8 mouse cellular contexts compared by ENCODE assay signal in the genomic region with DNA sequence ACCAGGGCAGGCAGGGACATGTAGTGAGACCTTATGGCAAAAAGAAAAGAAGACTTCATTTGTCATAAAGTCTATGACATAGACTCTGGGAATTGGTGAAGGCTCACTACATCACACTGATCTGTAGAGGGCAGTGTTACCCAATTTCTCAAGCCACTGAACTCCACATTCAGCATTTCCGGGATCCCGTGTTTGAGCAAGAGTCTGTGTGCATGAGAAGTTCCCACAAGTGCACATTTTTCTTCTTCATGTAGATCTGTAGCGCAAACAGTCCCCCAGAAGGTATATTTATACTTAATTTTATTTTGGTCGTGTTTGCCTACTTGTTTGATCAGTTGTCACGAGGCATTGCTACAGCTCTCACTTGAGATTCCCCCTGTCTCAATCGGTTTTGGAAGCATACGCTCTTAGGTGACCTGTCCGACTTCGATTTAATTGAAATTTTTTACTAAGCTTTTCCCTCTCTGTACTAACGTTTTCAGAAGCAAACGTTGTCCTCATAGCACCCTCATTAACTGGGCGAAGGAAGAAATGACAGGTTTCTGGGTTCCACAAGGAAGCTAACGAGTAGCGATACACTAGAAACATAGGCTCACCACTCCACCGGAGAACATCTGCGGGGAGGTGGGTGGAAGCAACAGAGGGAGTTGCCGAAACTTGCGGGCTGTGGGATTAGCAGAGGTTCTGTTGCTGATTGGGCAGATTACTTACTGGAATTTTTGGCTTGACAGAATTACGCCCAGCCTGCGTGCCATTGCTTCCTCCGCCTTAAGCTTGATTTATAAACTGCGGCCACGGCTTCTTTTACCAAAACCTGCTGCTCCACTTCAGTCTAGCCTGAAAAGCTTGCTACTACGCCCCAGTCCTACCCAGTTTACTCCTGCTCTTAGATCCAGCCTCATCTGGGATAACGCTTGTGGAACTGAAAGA. TPM values are rescaled to one million over a fixed set of nuclear protein-coding genes. Genes with fewer than 3 reads are reported as not detected.
DNase-seq lines count a peak whose midpoint lies in the region; ATAC-seq and TF ChIP-seq lines count a peak whose summit lies in the region.

No protein-coding gene starts in this region.

- H3K27ac ChIP-seq in embryonic facial prominence, embryonic 11.5 days (replicated peaks; ENCODE audit: low read depth, low read length), result no peak overlapping the region
- H3K27ac ChIP-seq in kidney, embryonic 14.5 days (ENCODE audit: low read depth, low read length), result no peak overlapping the region
- no peak overlapping the region for H3K27ac ChIP-seq in liver, embryonic 11.5 days (ENCODE audit: low read depth, low read length)
- H3K27ac ChIP-seq in thymus, adult 2 months (ENCODE audit: control insufficient read depth, insufficient read depth, low read length), result no peak overlapping the region

- H3K4me2 ChIP-seq in embryonic facial prominence, embryonic 11.5 days (ENCODE audit: low read depth, low read length), result peak overlapping the region; percentile 29
- peak overlapping the region; percentile 53 for H3K4me2 ChIP-seq in kidney, embryonic 14.5 days (replicated peaks; ENCODE audit: low read depth, low read length)
- peak overlapping the region; percentile 82 for H3K4me2 ChIP-seq in liver, embryonic 11.5 days

- H3K9ac ChIP-seq in embryonic facial prominence, embryonic 11.5 days (replicated peaks; ENCODE audit: low read length), result no peak overlapping the region; the same call in 1 of the 2 replicates
- peak overlapping the region; percentile 42; the same call in 1 of the 2 replicates for H3K9ac ChIP-seq in kidney, embryonic 14.5 days (ENCODE audit: low read depth, low read length)
- H3K9ac ChIP-seq in liver, embryonic 11.5 days (ENCODE audit: low read depth, low read length), result peak overlapping the region; percentile 49

- DNase-seq in A20 (ENCODE audit: low read depth, low spot score) (peak; percentile 78), ZHBTc4 (ENCODE audit: low read depth, low spot score) (peak; percentile 56)
- peak; percentile 85 for DNase-seq in embryonic facial prominence, embryonic 11.5 days (ENCODE audit: low spot score)
- peak; percentile 53 to 78 for DNase-seq in heart, adult 9 months (ENCODE audit: low spot score in 2 of 2)
- DNase-seq in liver, embryonic 11.5 days (ENCODE audit: low spot score), result peak; percentile 60
- DNase-seq in thymus, adult 2 months, result peak; percentile 59

- WGBS in embryonic facial prominence, embryonic 11.5 days, result 15% methylated on average over 25 of the region's 25 CpGs
- WGBS in kidney, embryonic 14.5 days, result 15% methylated on average over 25 of the region's 25 CpGs
- 19% methylated on average over 25 of the region's 25 CpGs for WGBS in liver, embryonic 11.5 days
- WGBS in thymus, adult 2 months, result 37% methylated on average over 25 of the region's 25 CpGs

- no peaks in the 10 kb centered on the region for H3K27me3 ChIP-seq in embryonic facial prominence, embryonic 11.5 days (ENCODE audit: control insufficient read depth, insufficient read depth, low read length)
- H3K27me3 ChIP-seq in kidney, embryonic 14.5 days (ENCODE audit: control insufficient read depth, insufficient read depth, low read length), result no peaks in the 10 kb centered on the region
- no peaks in the 10 kb centered on the region for H3K27me3 ChIP-seq in liver, embryonic 11.5 days (replicated peaks; ENCODE audit: control insufficient read depth, insufficient read depth, low read length)
- no peaks in the 10 kb centered on the region for H3K27me3 ChIP-seq in thymus, adult 2 months (ENCODE audit: control insufficient read depth, insufficient read depth, low read length)

- H3K4me3 ChIP-seq in embryonic facial prominence, embryonic 11.5 days (ENCODE audit: low read depth, low read length), result peak overlapping the region; percentile 9
- peak overlapping the region; percentile 29 for H3K4me3 ChIP-seq in kidney, embryonic 14.5 days (ENCODE audit: low read length)
- peak overlapping the region; percentile 48 for H3K4me3 ChIP-seq in liver, embryonic 11.5 days (ENCODE audit: low read depth, low read length)
- H3K4me3 ChIP-seq in thymus, adult 2 months (ENCODE audit: control insufficient read depth, insufficient read depth, low read length), result no peak overlapping the region

- no peak for ATAC-seq in embryonic facial prominence, embryonic 11.5 days (replicated peaks; ENCODE audit: insufficient number of reproducible peaks, low FRiP score, low TSS enrichment, low read depth)
- ATAC-seq in kidney, embryonic 14.5 days (ENCODE audit: low FRiP score, low TSS enrichment), result 0 out of 2 replicates have a peak, but pooled peaks have one; percentile 16
- peak; percentile 34 for ATAC-seq in liver, embryonic 11.5 days (replicated peaks; ENCODE audit: low FRiP score)
- peak; percentile 75 for ATAC-seq in monocyte, adult 5-6 weeks (replicated peaks; ENCODE audit: insufficient number of reproducible peaks, low FRiP score, low TSS enrichment, poor library complexity, severe bottlenecking)

- H3K36me3 ChIP-seq in embryonic facial prominence, embryonic 11.5 days (replicated peaks; ENCODE audit: control insufficient read depth, insufficient read depth, low read depth, low read length), result peaks cover 4% of the 10 kb centered on the region
- peaks cover 15% of the 10 kb centered on the region for H3K36me3 ChIP-seq in kidney, embryonic 14.5 days (ENCODE audit: control insufficient read depth, insufficient read depth, low read length)
- H3K36me3 ChIP-seq in liver, embryonic 11.5 days (ENCODE audit: control insufficient read depth, insufficient read depth, low read length), result peaks cover 9% of the 10 kb centered on the region
- peaks cover 10% of the 10 kb centered on the region for H3K36me3 ChIP-seq in thymus, adult 2 months (ENCODE audit: control insufficient read depth, insufficient read depth, low read length)

- H3K9me3 ChIP-seq in embryonic facial prominence, embryonic 11.5 days (replicated peaks; ENCODE audit: control insufficient read depth, low read length), result no peaks in the 10 kb centered on the region
- no peaks in the 10 kb centered on the region for H3K9me3 ChIP-seq in kidney, embryonic 14.5 days (ENCODE audit: control insufficient read depth, low read length)
- no peaks in the 10 kb centered on the region for H3K9me3 ChIP-seq in liver, embryonic 11.5 days (ENCODE audit: control insufficient read depth, low read length)

- TF ChIP-seq POLR2A in thymus, adult 2 months (IDR thresholded peaks at IDR 0.05; ENCODE audit: control insufficient read depth, extremely low read depth, insufficient read depth, low read length, poor library complexity), result no peak

- TF ChIP-seq CTCF in thymus, adult 2 months (IDR thresholded peaks at IDR 0.05; ENCODE audit: borderline replicate concordance, control insufficient read depth, extremely low read depth, insufficient read depth, low read length, poor library complexity), result no peak

- H3K4me1 ChIP-seq in embryonic facial prominence, embryonic 11.5 days (ENCODE audit: control insufficient read depth, insufficient read depth, low read length), result no peaks in the 10 kb centered on the region; the same call in 1 of the 2 replicates
- 0 out of 2 replicates have a peak, but pooled peaks cover 4% of the 10 kb centered on the region for H3K4me1 ChIP-seq in kidney, embryonic 14.5 days (ENCODE audit: control insufficient read depth, insufficient read depth, low read length)
- H3K4me1 ChIP-seq in liver, embryonic 11.5 days (replicated peaks; ENCODE audit: control insufficient read depth, insufficient read depth, low read length), result peaks cover 5% of the 10 kb centered on the region
- H3K4me1 ChIP-seq in thymus, adult 2 months (replicated peaks; ENCODE audit: control insufficient read depth, insufficient read depth, low read length), result peaks cover 14% of the 10 kb centered on the region

RNA-seq across cellular contexts. Expression of a gene that starts 1.7 kb away (rescaled TPM):
- 144 and 156 TPM in 2 replicates for polyA plus RNA-seq in embryonic facial prominence, embryonic 11.5 days (2014; fragmentation: Nextera tagmentation; extraction: Ambion mirVana)
- 68.6 and 115 TPM in 2 replicates for polyA plus RNA-seq in kidney, embryonic 14.5 days (2014; fragmentation: Nextera tagmentation; extraction: Ambion mirVana)
- 125 and 132 TPM in 2 replicates for polyA plus RNA-seq in liver, embryonic 11.5 days (2014; fragmentation: Nextera tagmentation; extraction: Ambion mirVana)
- total RNA-seq in monocyte, adult 5-6 weeks (2017), result 41.2 to 57.3 TPM (median 43.4 TPM) in 3 replicates
- polyA plus RNA-seq in thymus, adult 2 months (2012; rRNA removed), result 40.7 and 44.7 TPM in 2 replicates

RNA-seq across cellular contexts. Expression of a gene that starts 19.8 kb away (rescaled TPM):
- 37.1 and 38.5 TPM in 2 replicates for polyA plus RNA-seq in embryonic facial prominence, embryonic 11.5 days (2014; fragmentation: Nextera tagmentation; extraction: Ambion mirVana)
- polyA plus RNA-seq in kidney, embryonic 14.5 days (2014; fragmentation: Nextera tagmentation; extraction: Ambion mirVana), result 29.1 and 30.5 TPM in 2 replicates
- 18.9 and 20.3 TPM in 2 replicates for polyA plus RNA-seq in liver, embryonic 11.5 days (2014; fragmentation: Nextera tagmentation; extraction: Ambion mirVana)
- total RNA-seq in monocyte, adult 5-6 weeks (2017), result 2.7 to 8.4 TPM (median 5.5 TPM) in 3 replicates
- polyA plus RNA-seq in thymus, adult 2 months (2012; rRNA removed), result 42.7 and 49.5 TPM in 2 replicates

RNA-seq across cellular contexts. Expression of a gene that starts 38.3 kb away (rescaled TPM):
- 726 and 756 TPM in 2 replicates for polyA plus RNA-seq in embryonic facial prominence, embryonic 11.5 days (2014; fragmentation: Nextera tagmentation; extraction: Ambion mirVana)
- polyA plus RNA-seq in kidney, embryonic 14.5 days (2014; fragmentation: Nextera tagmentation; extraction: Ambion mirVana), result 607 TPM in 2 replicates
- polyA plus RNA-seq in liver, embryonic 11.5 days (2014; fragmentation: Nextera tagmentation; extraction: Ambion mirVana), result 519 and 569 TPM in 2 replicates
- total RNA-seq in monocyte, adult 5-6 weeks (2017), result 128 to 192 TPM (median 148 TPM) in 3 replicates
- polyA plus RNA-seq in thymus, adult 2 months (2012; rRNA removed), result 512 and 578 TPM in 2 replicates

RNA-seq across cellular contexts. Expression of a gene that starts 51.4 kb away (rescaled TPM):
- 56.3 and 58.1 TPM in 2 replicates for polyA plus RNA-seq in embryonic facial prominence, embryonic 11.5 days (2014; fragmentation: Nextera tagmentation; extraction: Ambion mirVana)
- 42.6 and 44.5 TPM in 2 replicates for polyA plus RNA-seq in kidney, embryonic 14.5 days (2014; fragmentation: Nextera tagmentation; extraction: Ambion mirVana)
- polyA plus RNA-seq in liver, embryonic 11.5 days (2014; fragmentation: Nextera tagmentation; extraction: Ambion mirVana), result 49.2 and 50.9 TPM in 2 replicates
- 56.4 to 86.6 TPM (median 76.3 TPM) in 3 replicates for total RNA-seq in monocyte, adult 5-6 weeks (2017)
- polyA plus RNA-seq in thymus, adult 2 months (2012; rRNA removed), result 60.9 and 70.8 TPM in 2 replicates

Comparison
In these comparisons a context has a peak if more than half of its experiments do, and no peak if none do; other contexts are left out.
1. H3K4me2 ChIP-seq: peak in every context shown above with its lines; median percentile 82 in liver, embryonic 11.5 days; 53 in kidney, embryonic 14.5 days; 29 in embryonic facial prominence, embryonic 11.5 days.